In the genomic region with DNA sequence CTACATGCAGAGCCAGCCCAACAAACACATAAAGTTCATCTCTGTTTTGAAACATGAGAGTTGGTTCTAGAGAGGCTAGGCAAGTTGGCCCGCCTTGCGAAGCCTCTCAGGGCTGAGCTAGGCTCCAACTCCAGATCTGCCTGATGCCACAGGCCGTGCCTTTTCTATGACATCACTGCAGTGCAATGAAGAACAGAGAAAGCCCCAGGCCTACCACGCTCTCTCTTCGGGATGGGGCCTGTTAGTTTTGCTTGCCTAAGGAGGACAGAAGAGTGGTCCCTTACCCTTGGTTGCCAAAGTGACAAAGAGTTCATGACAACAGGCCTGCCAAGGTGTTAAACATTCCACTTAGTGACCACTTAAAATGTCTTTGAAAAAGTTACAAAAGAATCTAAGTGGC, we compare ENCODE assay signal across 19 mouse cellular contexts.
DNase-seq lines count a peak whose midpoint lies in the region; ATAC-seq and TF ChIP-seq lines count a peak whose summit lies in the region.
"Had no signal": no experiment of that assay in that cellular context is flagged by ENCODE, and none has a peak within 500 bp of the region (broad histone marks: within the 10 kb centered on the region; RNA-seq: fewer than 3 reads in every experiment).

No protein-coding gene starts in this region.

- TF ChIP-seq EP300 in heart, postnatal 0 days (IDR thresholded peaks at IDR 0.05; ENCODE audit: low read depth) = no peak

- no peak for TF ChIP-seq CTCF in gastrocnemius, adult 2 months (IDR thresholded peaks at IDR 0.05)
- no peak for TF ChIP-seq CTCF in heart, postnatal 0 days (IDR thresholded peaks at IDR 0.05; ENCODE audit: low read depth)

- H3K4me3 ChIP-seq in gastrocnemius, adult 2 months = peak overlapping the region; percentile 48
- no peak overlapping the region for H3K4me3 ChIP-seq in heart, postnatal 0 days (ENCODE audit: low read depth, low read length)
- no peak overlapping the region for H3K4me3 ChIP-seq in lung, embryonic 16.5 days (ENCODE audit: low read length)
- no peak overlapping the region for H3K4me3 ChIP-seq in midbrain, embryonic 14.5 days (replicated peaks; ENCODE audit: low read depth, low read length)
- H3K4me3 ChIP-seq: erythroblast, embryonic 14.5 days; hindbrain, embryonic 12.5 days; kidney, embryonic 15.5 days; liver, embryonic 12.5 days had no signal

- no peaks in the 10 kb centered on the region for H3K27me3 ChIP-seq in heart, postnatal 0 days (ENCODE audit: control insufficient read depth, insufficient read depth, low read length)
- no peaks in the 10 kb centered on the region for H3K27me3 ChIP-seq in lung, embryonic 16.5 days (ENCODE audit: control insufficient read depth, insufficient read depth, low read depth, low read length)
- H3K27me3 ChIP-seq in midbrain, embryonic 14.5 days (ENCODE audit: control insufficient read depth, insufficient read depth, low read length) = no peaks in the 10 kb centered on the region
- H3K27me3 ChIP-seq: hindbrain, embryonic 12.5 days; kidney, embryonic 15.5 days had no signal

- no peaks in the 10 kb centered on the region for H3K9me3 ChIP-seq in heart, postnatal 0 days (replicated peaks; ENCODE audit: control insufficient read depth, low read length)
- no peaks in the 10 kb centered on the region for H3K9me3 ChIP-seq in lung, embryonic 16.5 days (ENCODE audit: control insufficient read depth, low read length)
- no peaks in the 10 kb centered on the region for H3K9me3 ChIP-seq in midbrain, embryonic 14.5 days (ENCODE audit: control insufficient read depth, low read length)
- H3K9me3 ChIP-seq: G1E; hindbrain, embryonic 12.5 days; kidney, embryonic 15.5 days; liver, embryonic 12.5 days had no signal

- H3K9ac ChIP-seq in heart, postnatal 0 days (replicated peaks; ENCODE audit: low read depth, low read length) = no peak overlapping the region; the same call in 1 of the 2 replicates
- H3K9ac ChIP-seq in lung, embryonic 16.5 days (ENCODE audit: low read length) = no peak overlapping the region
- H3K9ac ChIP-seq in midbrain, embryonic 14.5 days (replicated peaks; ENCODE audit: low read length) = no peak overlapping the region
- H3K9ac ChIP-seq: hindbrain, embryonic 12.5 days; kidney, embryonic 15.5 days; liver, embryonic 12.5 days had no signal

- H3K4me1 ChIP-seq in heart, postnatal 0 days (ENCODE audit: control insufficient read depth, insufficient read depth) = peaks cover 58% of the 10 kb centered on the region
- peaks cover 29% of the 10 kb centered on the region for H3K4me1 ChIP-seq in lung, embryonic 16.5 days (replicated peaks; ENCODE audit: control insufficient read depth, insufficient read depth, low read length)
- no peaks in the 10 kb centered on the region for H3K4me1 ChIP-seq in midbrain, embryonic 14.5 days (ENCODE audit: control insufficient read depth, insufficient read depth, low read length)

- ATAC-seq in heart, postnatal 0 days (ENCODE audit: insufficient read depth, low read depth) = peak; percentile 18; the same call in 1 of the 2 replicates
- ATAC-seq in lung, embryonic 16.5 days (ENCODE audit: low read depth) = peak; percentile 81
- ATAC-seq in midbrain, embryonic 14.5 days (ENCODE audit: low FRiP score, low TSS enrichment) = no peak
- ATAC-seq: CD4-positive, CD25-positive, alpha-beta regulatory T cell, adult 4 months; forebrain, embryonic 14.5 days; liver, embryonic 12.5 days had no signal

- 0 out of 2 replicates have a peak, but pooled peaks cover 6% of the 10 kb centered on the region for H3K36me3 ChIP-seq in heart, postnatal 0 days (replicated peaks; ENCODE audit: control insufficient read depth, insufficient read depth, low read length)
- no peaks in the 10 kb centered on the region for H3K36me3 ChIP-seq in lung, embryonic 16.5 days (ENCODE audit: control insufficient read depth, insufficient read depth, low read length)
- no peaks in the 10 kb centered on the region for H3K36me3 ChIP-seq in midbrain, embryonic 14.5 days (ENCODE audit: control insufficient read depth, insufficient read depth, low read length)
- H3K36me3 ChIP-seq: G1E; hindbrain, embryonic 12.5 days; kidney, embryonic 15.5 days; liver, embryonic 12.5 days had no signal

- peak overlapping the region; percentile 81 for H3K27ac ChIP-seq in gastrocnemius, adult 2 months
- peak overlapping the region; percentile 81 for H3K27ac ChIP-seq in heart, postnatal 0 days (ENCODE audit: low read depth)
- peak overlapping the region; percentile 94 for H3K27ac ChIP-seq in lung, embryonic 16.5 days (ENCODE audit: low read length)
- no peak overlapping the region for H3K27ac ChIP-seq in midbrain, embryonic 14.5 days (replicated peaks; ENCODE audit: low read depth, low read length)
- H3K27ac ChIP-seq: hindbrain, embryonic 12.5 days; kidney, embryonic 15.5 days; liver, embryonic 12.5 days had no signal

- 40% methylated on average over 5 of the region's 5 CpGs for WGBS in heart, postnatal 0 days
- 61% methylated on average over 5 of the region's 5 CpGs for WGBS in lung, embryonic 16.5 days
- 93% methylated on average over 5 of the region's 5 CpGs for WGBS in midbrain, embryonic 14.5 days

- H3K4me2 ChIP-seq in heart, postnatal 0 days (ENCODE audit: low read depth, low read length) = no peak overlapping the region
- no peak overlapping the region for H3K4me2 ChIP-seq in lung, embryonic 16.5 days (ENCODE audit: low read depth, low read length)
- H3K4me2 ChIP-seq in midbrain, embryonic 14.5 days (ENCODE audit: low read length) = no peak overlapping the region
- H3K4me2 ChIP-seq: hindbrain, embryonic 12.5 days; kidney, embryonic 15.5 days; liver, embryonic 12.5 days had no signal

- peak; percentile 47 for DNase-seq in gastrocnemius, adult 2 months
- DNase-seq in gastrocnemius, postnatal 25 days = no peak
- no peak for DNase-seq in heart, postnatal 0 days (ENCODE audit: low spot score)
- DNase-seq in heart, postnatal 14 days = no peak
- DNase-seq in yolk sac, embryonic 10.5 days (ENCODE audit: low spot score) = peak; percentile 17
- no peak for DNase-seq in cerebellum, adult 18-20 months
- DNase-seq in midbrain, embryonic 14.5 days = no peak
- DNase-seq: cerebellum, adult 11 months; cerebellum, postnatal 25 days; layer of hippocampus, postnatal 36 days; spleen, adult 18-20 months had no signal

- intact Hi-C loops in gastrocnemius, adult 2 months (cut with DNase I) = loop anchor here (5.0 kb wide), 1 partner anchor 39 kb away; no protein-coding TSS in a partner anchor
- intact Hi-C loops in heart, postnatal 14 days (cut with DNase I) = no loop called here

Comparison
In these comparisons a context has a peak if more than half of its experiments do, and no peak if none do; other contexts are left out.
1. DNase-seq: peak in gastrocnemius, adult 2 months (single experiment) and yolk sac, embryonic 10.5 days (single experiment); none in gastrocnemius, postnatal 25 days (single experiment), heart, postnatal 0 days (single experiment), heart, postnatal 14 days (0 of 2), cerebellum, adult 18-20 months (0 of 2) and midbrain, embryonic 14.5 days (single experiment).